In the genomic region with DNA sequence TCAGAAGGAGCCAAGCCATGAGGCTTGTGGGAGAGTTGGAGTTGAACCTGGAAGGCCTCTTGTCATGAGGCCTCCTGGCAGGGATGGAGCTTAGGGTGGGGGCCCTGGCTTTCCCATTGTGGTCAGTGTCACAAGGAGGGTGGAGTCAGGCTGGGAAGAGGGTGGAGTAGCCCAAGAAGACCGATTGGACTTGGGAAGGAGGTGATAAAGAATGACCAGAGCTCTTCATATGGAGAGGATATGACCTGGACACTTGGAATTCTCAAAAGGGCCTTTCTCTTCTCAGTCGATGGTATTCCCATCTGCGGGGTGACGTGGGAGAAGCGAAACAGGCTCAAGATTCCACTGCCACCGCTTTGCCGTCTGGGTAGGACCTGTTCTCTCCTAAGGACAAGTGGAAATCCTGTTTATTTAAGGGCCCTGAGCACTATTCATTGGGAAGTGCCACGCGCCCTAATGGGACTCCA, we compare ENCODE assay signal across 14 mouse cellular contexts. TPM values are rescaled to one million over a fixed set of nuclear protein-coding genes. Genes with fewer than 3 reads are reported as not detected.
DNase-seq lines count a peak whose midpoint lies in the region; ATAC-seq and TF ChIP-seq lines count a peak whose summit lies in the region.
"Had no signal": no experiment of that assay in that cellular context is flagged by ENCODE, and none has a peak within 500 bp of the region (broad histone marks: within the 10 kb centered on the region; RNA-seq: fewer than 3 reads in every experiment).

No protein-coding gene starts in this region.

- no peaks in the 10 kb centered on the region for H3K36me3 ChIP-seq in kidney, adult 2 months (ENCODE audit: control insufficient read depth, insufficient read depth, low read length)
- no peaks in the 10 kb centered on the region for H3K36me3 ChIP-seq in kidney, embryonic 16.5 days (ENCODE audit: insufficient read depth, low read length)
- H3K36me3 ChIP-seq: hindbrain, embryonic 15.5 days; midbrain, embryonic 15.5 days; stomach, embryonic 15.5 days had no signal

- peaks cover 15% of the 10 kb centered on the region; the same call in 1 of the 2 replicates for H3K4me1 ChIP-seq in kidney, adult 2 months (ENCODE audit: control insufficient read depth, insufficient read depth, low read length)
- peaks cover 29% of the 10 kb centered on the region for H3K4me1 ChIP-seq in kidney, embryonic 16.5 days (ENCODE audit: insufficient read depth, low read length)

- no peak for TF ChIP-seq CTCF in kidney, adult 2 months (conservative IDR thresholded peaks at IDR 0.05; ENCODE audit: insufficient read depth, insufficient read length, low read depth, low read length)

- peak; percentile 74 for DNase-seq in kidney, adult 2 months
- DNase-seq in gastrocnemius, postnatal 36 days, result peak; percentile 25 to 29
- peak; percentile 54 to 62 for DNase-seq in heart, postnatal 36 days
- peak; percentile 85 for DNase-seq in lung, postnatal 25 days (ENCODE audit: low spot score)
- DNase-seq in right cerebral cortex, postnatal 25 days, result no peak
- DNase-seq in natural killer cell, adult 2 months (ENCODE audit: low spot score in 2 of 2), result no peak
- DNase-seq: cerebellum, adult 18-20 months had no signal

- H3K27ac ChIP-seq in kidney, adult 2 months (ENCODE audit: insufficient read depth, low read depth, low read length), result no peak overlapping the region
- H3K27ac ChIP-seq in kidney, embryonic 16.5 days (ENCODE audit: low read length), result no peak overlapping the region
- H3K27ac ChIP-seq: hindbrain, embryonic 15.5 days; midbrain, embryonic 15.5 days; stomach, embryonic 15.5 days had no signal

- no peaks in the 10 kb centered on the region for H3K9me3 ChIP-seq in kidney, embryonic 16.5 days (ENCODE audit: low read length)
- H3K9me3 ChIP-seq: hindbrain, embryonic 15.5 days; limb, embryonic 12.5 days; midbrain, embryonic 15.5 days; stomach, embryonic 15.5 days had no signal

- no peak for TF ChIP-seq POLR2A in kidney, adult 2 months (IDR thresholded peaks at IDR 0.05; ENCODE audit: low read depth, low read length)

- H3K27me3 ChIP-seq in kidney, adult 2 months (replicated peaks; ENCODE audit: control insufficient read depth, insufficient read depth, low read length), result no peaks in the 10 kb centered on the region
- no peaks in the 10 kb centered on the region for H3K27me3 ChIP-seq in kidney, embryonic 16.5 days (ENCODE audit: insufficient read depth, low read length)
- H3K27me3 ChIP-seq: hindbrain, embryonic 15.5 days; limb, embryonic 12.5 days; midbrain, embryonic 15.5 days; stomach, embryonic 15.5 days had no signal

- ATAC-seq in kidney, embryonic 16.5 days (ENCODE audit: low FRiP score, low TSS enrichment), result no peak
- ATAC-seq: activated CD4-positive, CD25-positive, alpha-beta regulatory T cell, adult 4 months; forebrain, embryonic 14.5 days; midbrain, embryonic 15.5 days had no signal

- H3K4me2 ChIP-seq in kidney, embryonic 16.5 days (replicated peaks; ENCODE audit: low read depth, low read length), result no peak overlapping the region
- H3K4me2 ChIP-seq: hindbrain, embryonic 15.5 days; limb, embryonic 12.5 days; midbrain, embryonic 15.5 days; stomach, embryonic 15.5 days had no signal

- H3K4me3 ChIP-seq in kidney, adult 2 months (ENCODE audit: insufficient read depth, low read depth, low read length), result no peak overlapping the region
- no peak overlapping the region for H3K4me3 ChIP-seq in kidney, embryonic 16.5 days (ENCODE audit: low read length)
- H3K4me3 ChIP-seq: hindbrain, embryonic 15.5 days; limb, embryonic 12.5 days; midbrain, embryonic 15.5 days; stomach, embryonic 15.5 days had no signal

- intact Hi-C loops in gastrocnemius, postnatal 36 days (cut with DNase I), result no loop called here
- intact Hi-C loops in heart, postnatal 36 days (cut with DNase I), result loop anchor here (2.0 kb wide), 1 partner anchor 98 kb away; no protein-coding TSS in a partner anchor

- WGBS in kidney, adult 2 months, result 84% methylated on average over 9 of the region's 9 CpGs
- 89% methylated on average over 9 of the region's 9 CpGs for WGBS in kidney, embryonic 16.5 days

- H3K9ac ChIP-seq in kidney, embryonic 16.5 days (replicated peaks; ENCODE audit: low read length), result no peak overlapping the region
- H3K9ac ChIP-seq: hindbrain, embryonic 15.5 days; limb, embryonic 12.5 days; midbrain, embryonic 15.5 days; stomach, embryonic 15.5 days had no signal

RNA-seq across cellular contexts. Expression of a gene that starts 38.4 kb away (rescaled TPM):
- polyA plus RNA-seq in kidney, adult 2 months (2012; rRNA removed), result 124 and 126 TPM in 2 replicates
- 28.2 and 28.4 TPM in 2 replicates for polyA plus RNA-seq in kidney, embryonic 16.5 days (2015; fragmentation: Nextera tagmentation; extraction: Ambion mirVana)
- total RNA-seq in gastrocnemius, postnatal 36 days (2021), result 10 to 100 TPM; 29.6 to 35.6 TPM
- total RNA-seq in heart, postnatal 36 days (2021), result 10 to 100 TPM; 89.4 to 95.7 TPM

Comparison
In these comparisons a context has a peak if more than half of its experiments do, and no peak if none do; other contexts are left out.
1. DNase-seq: peak in kidney, adult 2 months (single experiment), gastrocnemius, postnatal 36 days (2 of 2), heart, postnatal 36 days (2 of 2) and lung, postnatal 25 days (single experiment); none in right cerebral cortex, postnatal 25 days (single experiment) and natural killer cell, adult 2 months (0 of 2).